Mouse (Mus musculus) hindbrain, embryonic 11.5 days (tissue): ENCODE measurements around the gene Map2k2. TPM values are rescaled to one million over a fixed set of nuclear protein-coding genes. Genes with fewer than 3 reads are reported as not detected.
"Not testable (repeated sequence)": the region's sequence is repeated elsewhere in the genome, so short reads cannot be mapped to it uniquely, and the experiment has no call there.

Source experiments
- ATAC-seq: fragments of 200-750 bp; cut with Nextera tagmentation; 2 replicates; pipeline ENCODE4 v1.8.0; 2017; ENCODE audit warnings: mild to moderate bottlenecking, moderate TSS enrichment, moderate library complexity; ENCODE audit not compliant: low FRiP score
- DNase-seq: peaks from one replicate; pipeline ENCODE4 v3.0.0-alpha.2; 2015; ENCODE audit warnings: low spot score
- H3K27ac ChIP-seq: fragments of 300-500 bp; sonication (generic); 2 replicates; pipeline ENCODE4 v1.5.1; 2014; ENCODE audit warnings: mild to moderate bottlenecking, low read depth, low read length
- H3K27me3 ChIP-seq: fragments of 300-500 bp; sonication (generic); 2 replicates; pipeline ENCODE4 v1.6.1; 2014; ENCODE audit warnings: mild to moderate bottlenecking, low read length, moderate library complexity, mixed read lengths; ENCODE audit not compliant: control insufficient read depth, insufficient read depth
- H3K36me3 ChIP-seq: fragments of 300-500 bp; sonication (generic); 2 replicates; pipeline ENCODE4 v1.6.1; 2014; ENCODE audit warnings: mild to moderate bottlenecking, low read length, moderate library complexity, mixed read lengths; ENCODE audit not compliant: control insufficient read depth, insufficient read depth
- H3K4me1 ChIP-seq: fragments of 300-500 bp; sonication (generic); replicated peaks from 2 replicates; pipeline ENCODE4 v1.6.1; 2014; ENCODE audit warnings: low read length, mixed read lengths; ENCODE audit not compliant: control insufficient read depth, insufficient read depth
- H3K4me2 ChIP-seq: fragments of 300-500 bp; sonication (generic); replicated peaks from 2 replicates; pipeline ENCODE4 v1.6.1; 2014; ENCODE audit warnings: mild to moderate bottlenecking, low read depth, low read length
- H3K4me3 ChIP-seq: fragments of 300-500 bp; sonication (generic); 2 replicates; pipeline ENCODE4 v1.5.1; 2014; ENCODE audit warnings: low read depth, low read length
- H3K9ac ChIP-seq: fragments of 300-500 bp; sonication (generic); 2 replicates; pipeline ENCODE4 v1.6.1; 2014; ENCODE audit warnings: low read depth, low read length
- H3K9me3 ChIP-seq: fragments of 300-500 bp; sonication (generic); 2 replicates; pipeline ENCODE4 v1.6.1; 2016; ENCODE audit warnings: low read length; ENCODE audit not compliant: control insufficient read depth
- WGBS: fragments of 180-500 bp; shearing (Covaris S2); extraction: QIAGEN DNeasy Blood & Tissue Kit; methylation state at CpG from one replicate; pipeline ENCODE4 v1.1.7; 2014; 5-methylcytosine and 5-hydroxymethylcytosine counted together
- polyA plus RNA-seq: library from polyadenylated mRNA; unstranded; fragments of >200 nt; fragmentation: Nextera tagmentation; extraction: Ambion mirVana; gene quantifications from 2 replicates; pipeline ENCODE4 v1.2.1, GENCODE M21; 2014

The Map2k2 gene
- polyA plus RNA-seq, 1 experiment from 2014 or later: 201 TPM

DNA sequence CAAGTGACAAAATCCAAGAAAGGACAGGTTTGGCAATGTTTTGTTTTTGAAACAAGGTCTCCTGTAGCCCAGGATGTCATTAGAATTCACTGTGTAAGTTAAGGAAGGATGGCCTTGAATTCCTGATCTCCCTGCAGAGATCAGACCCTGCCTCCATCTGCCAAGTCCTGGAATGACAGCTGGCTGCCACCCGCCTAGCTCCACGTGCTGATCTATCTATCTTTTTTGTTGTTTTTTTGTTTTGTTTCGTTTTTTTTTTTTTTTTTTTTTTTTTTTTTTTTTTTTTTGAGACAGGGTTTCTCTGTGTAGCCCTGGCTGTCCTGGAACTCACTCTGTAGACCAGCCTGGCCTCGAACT is 69.6 kb downstream of the Map2k2 start:
- Histone ChIP-seq H3K4me1 (peaks cover 14% of the 10 kb centered on the region), H3K4me2 (peak overlapping the region; percentile 67), H3K36me3 (peaks cover 26% of the 10 kb centered on the region), H3K27ac (peak overlapping the region; percentile 85), H3K9ac (peak overlapping the region; percentile 76; the same call in 1 of the 2 replicates)
- 13% methylated on average over 3 of the region's 4 CpGs for WGBS
- not testable (repeated sequence) for ATAC-seq, H3K9me3 ChIP-seq, DNase-seq, H3K4me3 ChIP-seq, H3K27me3 ChIP-seq

DNA sequence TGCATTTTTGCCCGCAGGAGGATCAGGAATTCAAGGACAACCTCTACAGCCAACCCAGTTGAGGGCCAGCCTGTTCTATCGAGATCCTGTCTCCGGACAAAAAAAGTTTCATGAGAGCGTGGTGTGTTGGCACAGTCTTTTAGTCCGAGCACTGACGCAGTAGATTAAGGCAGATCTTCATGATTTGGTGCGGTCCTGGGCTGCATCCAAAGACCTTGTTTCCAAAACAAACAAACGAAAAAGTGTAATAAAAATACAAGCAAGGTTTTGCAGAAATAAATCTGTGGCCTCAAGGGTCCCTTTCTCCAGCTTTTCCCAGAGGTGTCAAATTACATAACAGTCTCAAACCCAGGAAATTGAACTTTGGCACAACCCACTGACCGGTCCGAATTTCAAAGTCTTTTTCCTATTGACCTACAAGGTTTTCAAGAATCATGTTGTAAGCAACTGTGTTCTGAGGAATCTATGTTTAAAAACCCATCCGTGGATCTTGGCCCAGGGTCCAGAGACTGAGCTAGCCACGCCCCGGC is 70.3 kb downstream of the Map2k2 start:
- H3K27me3 ChIP-seq: no peaks in the 10 kb centered on the region
- peaks cover 14% of the 10 kb centered on the region for H3K4me1 ChIP-seq
- 9% methylated on average over 13 of the region's 13 CpGs for WGBS
- H3K36me3 ChIP-seq: peaks cover 33% of the 10 kb centered on the region
- DNase-seq (no peak), ATAC-seq (peak; percentile 20; the same call in 1 of the 2 replicates)
- H3K9ac ChIP-seq: peak overlapping the region; percentile 31; the same call in 1 of the 2 replicates
- H3K27ac ChIP-seq: peak overlapping the region; percentile 85
- peak overlapping the region; percentile 35 for H3K4me2 ChIP-seq
- no peaks in the 10 kb centered on the region for H3K9me3 ChIP-seq
- H3K4me3 ChIP-seq: peak overlapping the region; percentile 84

DNA sequence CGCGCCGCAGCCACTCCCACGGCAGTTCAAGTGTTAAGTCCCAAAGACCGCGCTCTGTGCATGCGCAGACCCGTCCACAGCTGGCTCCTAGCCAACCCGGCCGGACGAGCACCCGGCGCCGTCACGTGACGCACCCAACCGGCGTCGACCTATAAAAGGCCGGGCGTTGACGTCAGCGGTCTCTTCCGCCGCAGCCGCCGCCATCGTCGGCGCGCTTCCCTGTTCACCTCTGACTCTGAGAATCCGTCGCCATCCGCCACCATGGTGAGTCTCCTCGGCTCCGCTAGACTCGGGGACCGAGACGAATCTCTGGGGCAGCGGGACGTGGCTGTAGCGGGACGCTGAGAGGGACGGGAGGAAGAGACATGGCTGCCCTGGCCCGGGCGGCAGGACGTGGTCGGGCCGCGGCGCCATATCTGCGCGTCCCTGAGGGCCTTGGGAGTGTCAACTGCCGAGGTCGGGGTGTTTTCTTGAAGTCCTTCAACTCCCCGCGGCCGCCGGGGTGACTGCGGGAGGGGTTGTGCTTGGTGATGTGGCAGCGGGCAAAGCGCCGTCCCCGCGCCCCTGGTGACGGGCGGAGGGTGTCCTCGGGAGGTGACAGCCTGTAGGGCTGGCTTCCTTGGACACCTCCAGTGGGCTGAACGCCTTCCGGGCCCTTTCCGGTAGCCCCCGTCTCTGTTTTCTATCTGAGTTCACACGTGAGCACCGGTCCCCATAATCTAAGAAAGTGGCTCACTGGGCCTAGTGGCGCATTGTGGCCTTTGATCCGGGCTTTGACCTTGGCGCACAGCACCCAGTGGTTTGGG is 71.0 kb downstream of the Map2k2 start, which contains the start of gene Eef2:
Gene Eef2, plus strand, starts transcription at position 166 of the 806 bp plus-strand sequence.
- Histone ChIP-seq H3K27ac (peak within 1 kb of the TSS; percentile 85), H3K9ac (peak within 1 kb of the TSS; percentile 93), H3K4me1 (peaks cover 14% of the 10 kb centered on the region), H3K27me3 (no peaks in the 10 kb centered on the region), H3K4me2 (peak within 1 kb of the TSS; percentile 92), H3K9me3 (no peaks in the 10 kb centered on the region), H3K4me3 (peak within 1 kb of the TSS; percentile 84), H3K36me3 (peaks cover 40% of the 10 kb centered on the region)
- WGBS: under 1% methylated on average over 77 of the region's 77 CpGs
- ATAC-seq (peak; percentile 81), DNase-seq (peak; percentile 99)

DNA sequence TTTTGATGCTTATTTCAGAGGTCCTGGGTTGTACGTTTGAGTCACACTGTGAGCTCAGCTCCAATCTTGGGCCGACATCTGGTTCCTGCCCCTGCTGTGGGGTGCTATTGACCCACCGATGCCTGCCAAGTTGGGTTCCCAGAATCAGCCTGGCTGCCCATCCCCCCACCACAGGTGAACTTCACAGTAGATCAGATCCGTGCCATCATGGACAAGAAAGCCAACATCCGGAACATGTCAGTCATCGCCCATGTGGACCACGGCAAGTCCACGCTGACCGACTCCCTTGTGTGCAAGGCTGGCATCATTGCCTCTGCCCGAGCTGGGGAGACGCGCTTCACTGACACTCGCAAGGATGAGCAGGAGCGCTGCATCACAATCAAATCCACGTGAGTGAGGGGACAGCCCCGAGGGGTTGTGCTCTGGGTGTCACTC is 71.8 kb downstream of the Map2k2 start:
- 13% methylated on average over 16 of the region's 16 CpGs for WGBS
- ATAC-seq (no peak), DNase-seq (no peak)
- peak overlapping the region; percentile 84 for H3K4me3 ChIP-seq
- H3K4me1 ChIP-seq: peaks cover 14% of the 10 kb centered on the region
- peaks cover 40% of the 10 kb centered on the region for H3K36me3 ChIP-seq
- H3K9me3 ChIP-seq: no peaks in the 10 kb centered on the region
- no peaks in the 10 kb centered on the region for H3K27me3 ChIP-seq
- H3K9ac ChIP-seq: peak overlapping the region; percentile 93
- H3K4me2 ChIP-seq: peak overlapping the region; percentile 92
- peak overlapping the region; percentile 36; the same call in 1 of the 2 replicates for H3K27ac ChIP-seq

DNA sequence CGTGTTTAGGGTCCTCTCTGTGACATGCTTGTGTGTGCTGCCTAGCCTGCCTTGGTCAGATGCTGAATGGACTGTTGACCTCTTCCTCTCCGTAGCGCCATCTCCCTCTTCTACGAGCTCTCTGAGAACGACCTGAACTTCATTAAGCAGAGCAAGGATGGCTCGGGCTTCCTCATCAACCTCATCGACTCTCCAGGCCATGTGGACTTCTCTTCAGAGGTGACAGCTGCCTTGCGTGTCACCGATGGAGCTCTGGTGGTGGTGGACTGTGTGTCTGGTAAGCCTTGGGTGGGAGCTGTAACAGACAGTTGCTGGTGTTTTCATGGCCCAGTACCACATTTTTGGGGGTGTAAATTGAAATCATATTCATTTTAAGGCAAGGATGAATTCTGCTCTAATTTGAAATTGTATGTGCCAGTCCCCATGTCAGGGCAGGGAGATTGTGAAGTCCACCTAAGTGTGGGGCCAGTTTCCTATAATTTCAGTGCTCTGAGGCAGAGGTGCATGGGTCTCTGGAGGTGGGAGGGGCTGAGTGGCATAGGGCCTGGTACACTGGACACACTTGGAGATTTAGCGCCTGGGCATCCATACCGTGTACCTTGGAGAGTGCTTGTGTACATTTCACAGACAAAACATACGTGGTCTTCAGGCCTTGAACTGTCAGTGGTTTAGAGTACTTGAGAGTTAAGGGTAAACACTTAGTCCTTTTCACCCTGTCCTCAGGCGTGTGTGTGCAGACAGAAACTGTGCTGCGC is 72.4 kb downstream of the Map2k2 start:
- Histone ChIP-seq H3K4me1 (peaks cover 14% of the 10 kb centered on the region), H3K27ac (peak overlapping the region; percentile 36; the same call in 1 of the 2 replicates)
- WGBS: 74% methylated on average over 14 of the region's 14 CpGs

DNA sequence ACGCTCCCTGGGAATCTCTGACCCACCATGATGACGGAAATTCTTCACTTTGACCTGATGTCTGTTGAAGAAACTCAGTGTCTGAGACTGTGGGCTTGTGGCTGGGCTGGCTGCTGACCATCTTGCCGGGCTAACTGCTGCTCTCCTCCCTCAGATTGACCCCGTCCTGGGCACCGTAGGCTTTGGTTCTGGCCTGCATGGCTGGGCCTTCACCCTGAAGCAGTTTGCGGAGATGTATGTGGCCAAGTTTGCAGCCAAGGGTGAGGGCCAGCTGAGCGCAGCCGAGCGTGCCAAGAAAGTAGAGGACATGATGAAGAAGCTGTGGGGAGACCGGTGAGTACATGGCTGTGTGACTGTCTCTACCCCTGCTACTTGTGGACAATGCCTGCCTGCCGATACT is 73.2 kb downstream of the Map2k2 start:
- Histone ChIP-seq H3K4me1 (peaks cover 9% of the 10 kb centered on the region), H3K36me3 (peaks cover 40% of the 10 kb centered on the region), H3K9me3 (no peaks in the 10 kb centered on the region), H3K27me3 (no peaks in the 10 kb centered on the region), H3K9ac (no peak overlapping the region), H3K4me2 (no peak overlapping the region), H3K4me3 (no peak overlapping the region), H3K27ac (no peak overlapping the region)
- WGBS: 95% methylated on average over 11 of the region's 11 CpGs
- no peak for ATAC-seq
- no peak for DNase-seq

More for the DNA sequence above, 72.4 kb downstream of the Map2k2 start:
- ATAC-seq: no peak
- H3K4me2 ChIP-seq: peak overlapping the region; percentile 92
- no peaks in the 10 kb centered on the region for H3K27me3 ChIP-seq
- H3K36me3 ChIP-seq: peaks cover 40% of the 10 kb centered on the region
- peak overlapping the region; percentile 84 for H3K4me3 ChIP-seq
- peak overlapping the region; percentile 93 for H3K9ac ChIP-seq
- no peaks in the 10 kb centered on the region for H3K9me3 ChIP-seq
- DNase-seq: no peak

DNA sequence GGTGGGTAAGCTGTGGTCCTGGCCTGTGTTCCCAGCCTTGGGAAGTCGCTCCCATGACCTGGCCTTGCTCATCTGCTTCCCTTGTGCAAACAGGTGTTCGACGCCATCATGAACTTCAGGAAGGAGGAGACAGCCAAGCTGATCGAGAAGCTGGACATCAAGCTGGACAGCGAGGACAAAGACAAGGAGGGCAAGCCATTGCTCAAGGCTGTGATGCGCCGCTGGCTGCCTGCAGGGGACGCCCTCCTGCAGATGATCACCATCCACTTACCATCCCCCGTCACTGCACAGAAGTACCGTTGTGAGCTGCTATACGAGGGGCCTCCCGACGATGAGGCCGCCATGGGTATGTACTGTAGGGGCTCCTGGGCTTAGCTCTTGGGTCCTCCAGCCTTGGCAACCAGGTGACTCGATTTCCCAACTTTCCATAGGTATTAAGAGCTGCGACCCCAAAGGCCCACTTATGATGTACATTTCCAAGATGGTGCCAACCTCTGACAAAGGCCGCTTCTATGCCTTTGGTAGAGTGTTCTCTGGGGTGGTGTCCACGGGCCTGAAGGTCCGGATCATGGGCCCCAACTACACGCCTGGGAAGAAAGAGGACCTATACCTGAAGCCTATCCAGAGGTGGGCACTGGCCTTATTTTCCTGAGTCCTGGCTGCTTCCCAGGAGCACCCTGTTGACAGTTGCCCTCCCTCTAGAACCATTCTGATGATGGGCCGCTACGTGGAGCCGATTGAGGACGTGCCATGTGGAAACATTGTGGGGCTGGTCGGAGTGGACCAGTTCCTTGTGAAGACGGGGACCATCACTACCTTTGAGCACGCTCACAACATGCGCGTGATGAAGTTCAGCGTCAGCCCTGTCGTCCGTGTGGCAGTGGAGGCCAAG is 74.0 kb downstream of the Map2k2 start:
- no peak overlapping the region for H3K27ac ChIP-seq
- no peak overlapping the region for H3K4me2 ChIP-seq
- 93% methylated on average over 32 of the region's 32 CpGs for WGBS
- DNase-seq: no peak
- H3K36me3 ChIP-seq: peaks cover 40% of the 10 kb centered on the region
- no peak overlapping the region for H3K4me3 ChIP-seq
- H3K4me1 ChIP-seq: peaks cover 6% of the 10 kb centered on the region
- H3K9ac ChIP-seq: no peak overlapping the region
- no peaks in the 10 kb centered on the region for H3K9me3 ChIP-seq
- H3K27me3 ChIP-seq: no peaks in the 10 kb centered on the region
- ATAC-seq: no peak

DNA sequence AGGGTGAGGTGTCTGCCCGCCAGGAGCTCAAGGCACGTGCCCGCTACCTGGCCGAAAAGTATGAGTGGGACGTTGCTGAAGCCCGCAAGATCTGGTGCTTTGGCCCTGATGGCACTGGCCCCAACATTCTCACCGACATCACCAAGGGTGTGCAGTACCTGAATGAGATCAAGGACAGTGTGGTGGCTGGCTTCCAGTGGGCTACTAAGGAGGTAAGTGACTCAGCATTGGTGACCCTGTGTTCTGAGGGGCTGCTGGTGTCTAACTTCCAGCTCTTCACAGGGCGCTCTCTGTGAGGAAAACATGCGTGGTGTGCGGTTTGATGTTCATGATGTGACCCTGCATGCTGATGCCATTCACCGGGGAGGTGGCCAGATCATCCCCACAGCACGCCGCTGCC is 75.2 kb downstream of the Map2k2 start:
- H3K4me1 ChIP-seq: peaks cover 6% of the 10 kb centered on the region
- ATAC-seq (no peak), DNase-seq (no peak)
- no peaks in the 10 kb centered on the region for H3K9me3 ChIP-seq
- H3K4me3 ChIP-seq: no peak overlapping the region
- H3K4me2 ChIP-seq: no peak overlapping the region
- no peak overlapping the region for H3K27ac ChIP-seq
- peaks cover 40% of the 10 kb centered on the region for H3K36me3 ChIP-seq
- no peaks in the 10 kb centered on the region for H3K27me3 ChIP-seq
- no peak overlapping the region for H3K9ac ChIP-seq
- WGBS: 95% methylated on average over 13 of the region's 13 CpGs
